Mouse (Mus musculus) lung, embryonic 14.5 days (tissue): ENCODE results near the gene Pfas. TPM values are rescaled to one million over a fixed set of nuclear protein-coding genes. Genes with fewer than 3 reads are reported as not detected.

Experiments
- ATAC-seq: fragments of 200-750 bp; cut with Nextera tagmentation; 2 replicates; pipeline ENCODE4 v1.8.0; 2017; ENCODE audit warnings: mild to moderate bottlenecking, moderate TSS enrichment, moderate library complexity; ENCODE audit not compliant: insufficient read depth
- DNase-seq: peaks from one replicate; pipeline ENCODE4 v3.0.0-alpha.2; 2015
- H3K27ac ChIP-seq: fragments of 300-500 bp; sonication (generic); 2 replicates; pipeline ENCODE4 v1.5.1; 2014; ENCODE audit warnings: low read depth, mild to moderate bottlenecking, moderate library complexity
- H3K27me3 ChIP-seq: fragments of 300-500 bp; sonication (generic); 2 replicates; pipeline ENCODE4 v1.6.1; 2014; ENCODE audit warnings: low read length, control low read depth; ENCODE audit not compliant: insufficient read depth
- H3K36me3 ChIP-seq: fragments of 300-500 bp; sonication (generic); 2 replicates; pipeline ENCODE4 v1.6.1; 2014; ENCODE audit warnings: control low read depth; ENCODE audit not compliant: insufficient read depth
- H3K4me1 ChIP-seq: fragments of 300-500 bp; sonication (generic); 2 replicates; pipeline ENCODE4 v1.6.1; 2014; ENCODE audit warnings: antibody characterized with exemption, control low read depth; ENCODE audit not compliant: insufficient read depth
- H3K4me2 ChIP-seq: fragments of 300-500 bp; sonication (generic); 2 replicates; pipeline ENCODE4 v1.6.1; 2014; ENCODE audit warnings: mild to moderate bottlenecking
- H3K4me3 ChIP-seq: fragments of 300-500 bp; sonication (generic); 2 replicates; pipeline ENCODE4 v1.5.1; 2014; ENCODE audit warnings: low read depth, low read length
- H3K9ac ChIP-seq: fragments of 300-500 bp; sonication (generic); 2 replicates; pipeline ENCODE4 v1.6.1; 2014
- H3K9me3 ChIP-seq: fragments of 300-500 bp; sonication (generic); 2 replicates; pipeline ENCODE4 v1.6.1; 2016; ENCODE audit warnings: low read depth, low read length, control low read depth
- CTCF ChIP-seq: IDR thresholded peaks from 2 replicates; pipeline ENCODE4 v1.5.1; 2016; ENCODE audit warnings: antibody characterized with exemption, low read depth
- WGBS: fragments of 180-500 bp; shearing (Covaris S2); extraction: QIAGEN DNeasy Blood & Tissue Kit; methylation state at CpG from one replicate; pipeline ENCODE4 v1.1.7; 2014; 5-methylcytosine and 5-hydroxymethylcytosine counted together
- polyA plus RNA-seq: library from polyadenylated mRNA; unstranded; fragments of >200 nt; fragmentation: Nextera tagmentation; extraction: Ambion mirVana; gene quantifications from 2 replicates; pipeline ENCODE4 v1.2.1, GENCODE M21; 2014

Gene Pfas
- polyA plus RNA-seq, 1 experiment from 2014 or later: 43.3 TPM

DNA sequence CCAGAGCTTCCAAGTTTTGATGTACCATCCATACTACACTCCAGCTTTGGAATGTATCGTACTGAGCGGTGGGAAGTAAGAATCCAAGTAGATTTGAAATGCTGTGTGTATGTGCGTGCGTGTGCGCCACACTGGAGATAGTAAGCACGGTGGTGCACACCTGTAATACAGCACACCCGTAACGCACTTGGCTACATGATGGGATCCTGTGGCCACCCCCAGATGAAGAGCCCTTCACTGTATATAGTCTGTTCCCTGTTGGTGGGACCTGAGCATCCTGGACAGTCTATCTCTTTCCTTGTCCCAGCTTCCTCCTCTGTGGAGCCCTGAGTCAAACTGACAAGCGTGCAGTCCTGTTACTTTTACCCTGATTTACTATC lies 38.1 kb upstream of the Pfas start:
- H3K36me3 ChIP-seq: peaks cover 40% of the 10 kb centered on the region
- H3K9ac ChIP-seq: peak overlapping the region; percentile 87
- no peaks in the 10 kb centered on the region for H3K27me3 ChIP-seq
- WGBS: 6% methylated on average over 9 of the region's 9 CpGs
- TF ChIP-seq CTCF: no peak
- no peaks in the 10 kb centered on the region for H3K9me3 ChIP-seq
- H3K4me3 ChIP-seq: peak overlapping the region; percentile 90
- peak overlapping the region; percentile 98 for H3K27ac ChIP-seq
- peaks cover 13% of the 10 kb centered on the region for H3K4me1 ChIP-seq
- no peak for DNase-seq
- H3K4me2 ChIP-seq: peak overlapping the region; percentile 91
- ATAC-seq: no peak

- no peaks in the 10 kb centered on the region for H3K9me3 ChIP-seq
- DNase-seq: peak; percentile 98
- peak; percentile 73 for ATAC-seq
- peak within 1 kb of the TSS; percentile 90 for H3K4me3 ChIP-seq
- peak within 1 kb of the TSS; percentile 87 for H3K9ac ChIP-seq
- peak within 1 kb of the TSS; percentile 91 for H3K4me2 ChIP-seq
- H3K4me1 ChIP-seq: peaks cover 13% of the 10 kb centered on the region
- no peak; the same call in none of the 2 replicates for TF ChIP-seq CTCF
- H3K36me3 ChIP-seq: peaks cover 35% of the 10 kb centered on the region
- H3K27me3 ChIP-seq: no peaks in the 10 kb centered on the region
- under 1% methylated on average over 54 of the region's 54 CpGs for WGBS
- H3K27ac ChIP-seq: peak within 1 kb of the TSS; percentile 98
Observed at GRCm38 (mm10) chr11:69045531-69046394, 37.5 kb upstream of the Pfas start, which contains the start of gene Aurkb. TSS of gene Aurkb (plus strand) at chr11:69045647.

GRCm38 (mm10) chr11:69038173-69038572 lies 29.9 kb upstream of the Pfas start:
- no peak for DNase-seq
- H3K4me2 ChIP-seq: peak overlapping the region; percentile 70
- no peak for ATAC-seq

DNA sequence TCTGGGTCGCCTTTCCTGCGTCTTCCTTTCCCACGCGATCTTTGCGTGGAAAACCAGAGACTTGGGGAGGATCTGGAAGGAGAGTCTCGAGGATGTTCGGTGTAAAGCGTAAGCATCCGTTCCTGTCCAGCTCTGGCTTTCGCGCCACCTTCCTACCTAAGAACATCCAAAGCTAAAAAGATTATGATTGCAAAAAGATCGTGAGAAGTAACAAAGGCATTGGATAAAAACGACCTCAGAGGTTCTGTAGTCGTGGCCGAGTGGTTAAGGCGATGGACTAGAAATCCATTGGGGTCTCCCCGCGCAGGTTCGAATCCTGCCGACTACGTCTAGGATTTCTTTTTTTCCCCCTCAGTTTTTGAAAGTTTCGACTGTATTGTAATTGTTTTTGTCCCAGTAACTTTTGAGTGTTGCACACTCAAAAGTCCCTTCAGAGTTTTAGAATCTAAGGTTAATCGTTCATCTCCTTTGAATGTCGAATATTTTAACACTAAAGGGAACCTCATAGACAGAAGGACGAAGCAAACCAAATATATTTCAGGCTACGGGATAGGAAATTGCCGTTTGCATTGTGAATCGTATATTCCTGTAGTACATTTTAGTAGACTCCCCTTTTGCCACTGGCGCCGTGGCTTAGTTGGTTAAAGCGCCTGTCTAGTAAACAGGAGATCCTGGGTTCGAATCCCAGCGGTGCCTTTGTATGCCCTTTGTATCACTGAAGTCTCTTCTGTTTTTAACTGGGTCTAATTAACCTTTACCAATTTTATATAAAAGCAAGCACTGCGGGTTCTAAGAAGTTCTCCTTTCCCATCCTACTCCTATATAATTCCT lies 29.2 kb upstream of the Pfas start:
- no peak for TF ChIP-seq CTCF
- H3K27ac ChIP-seq: peak overlapping the region; percentile 80
- peaks cover 5% of the 10 kb centered on the region for H3K4me1 ChIP-seq
- peak overlapping the region; percentile 70 for H3K4me2 ChIP-seq
- H3K27me3 ChIP-seq: no peaks in the 10 kb centered on the region
- no peaks in the 10 kb centered on the region for H3K9me3 ChIP-seq
- peak overlapping the region; percentile 69 for H3K4me3 ChIP-seq
- DNase-seq (peak; percentile 97), ATAC-seq (peak; percentile 45)
- H3K9ac ChIP-seq: peak overlapping the region; percentile 73
- 1% methylated on average over 34 of the region's 34 CpGs for WGBS
- H3K36me3 ChIP-seq: peaks cover 29% of the 10 kb centered on the region

More at GRCm38 (mm10) chr11:69038173-69038572, 29.9 kb upstream of the Pfas start:
- H3K36me3 ChIP-seq: peaks cover 21% of the 10 kb centered on the region
- no peaks in the 10 kb centered on the region for H3K27me3 ChIP-seq
- H3K27ac ChIP-seq: no peak overlapping the region
- no peak overlapping the region for H3K9ac ChIP-seq
- peak overlapping the region; percentile 69 for H3K4me3 ChIP-seq
- H3K9me3 ChIP-seq: no peaks in the 10 kb centered on the region
- no peak for TF ChIP-seq CTCF
- peaks cover 5% of the 10 kb centered on the region for H3K4me1 ChIP-seq
- 69% methylated on average over 5 of the region's 5 CpGs for WGBS

- 7% methylated on average over 20 of the region's 20 CpGs for WGBS
- Histone ChIP-seq H3K27me3 (no peaks in the 10 kb centered on the region), H3K4me1 (peaks cover 5% of the 10 kb centered on the region), H3K9ac (peak overlapping the region; percentile 73), H3K27ac (peak overlapping the region; percentile 80), H3K4me2 (peak overlapping the region; percentile 70), H3K9me3 (no peaks in the 10 kb centered on the region), H3K4me3 (peak overlapping the region; percentile 69), H3K36me3 (peaks cover 37% of the 10 kb centered on the region)
- ATAC-seq: no peak
- TF ChIP-seq CTCF: no peak
- DNase-seq: peak; percentile 96
Observed at GRCm38 (mm10) chr11:69036486-69037230, 28.4 kb upstream of the Pfas start.

DNA sequence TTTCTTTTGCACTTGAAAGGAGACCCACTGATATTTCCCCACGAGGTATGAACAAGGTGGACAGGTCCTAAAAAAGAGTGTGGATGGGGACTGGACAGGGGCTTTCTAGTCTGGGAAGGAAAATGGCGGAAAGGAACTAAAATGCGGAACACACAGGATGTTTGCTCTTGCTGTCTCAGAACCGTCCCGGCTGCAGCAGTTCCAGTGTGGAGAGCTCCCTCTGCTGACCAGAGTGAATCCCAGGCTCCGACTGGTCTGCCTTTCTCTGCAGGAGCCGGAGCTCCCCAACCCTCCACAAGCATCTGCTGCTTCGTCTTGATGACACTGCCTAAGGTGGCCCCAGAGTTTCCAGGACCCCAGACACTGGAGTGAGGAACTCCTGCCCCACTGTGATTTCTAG lies 27.6 kb upstream of the Pfas start:
- peak; percentile 14; the same call in 1 of the 2 replicates for ATAC-seq

More for the DNA sequence above, 27.6 kb upstream of the Pfas start:
- peak; percentile 95 for DNase-seq
- Histone ChIP-seq H3K9me3 (no peaks in the 10 kb centered on the region), H3K27ac (peak overlapping the region; percentile 71), H3K36me3 (peaks cover 45% of the 10 kb centered on the region), H3K4me3 (peak overlapping the region; percentile 17), H3K27me3 (no peaks in the 10 kb centered on the region), H3K9ac (no peak overlapping the region), H3K4me2 (peak overlapping the region; percentile 70), H3K4me1 (peaks cover 5% of the 10 kb centered on the region)
- peak; percentile 78 for TF ChIP-seq CTCF
- WGBS: 4% methylated on average over 8 of the region's 8 CpGs
